Mouse (Mus musculus) thymus, adult 2 months (tissue): ENCODE results near the gene Dscam. TPM values are rescaled to one million over a fixed set of nuclear protein-coding genes. Genes with fewer than 3 reads are reported as not detected.

ENCODE experiments used
- DNase-seq: peaks from one replicate; pipeline ENCODE4 v3.0.0; 2021
- H3K27ac ChIP-seq: fragments of 200-500 bp; 2 replicates; pipeline ENCODE4 v1.5.1; 2012; ENCODE audit warnings: low read length, control low read depth; ENCODE audit not compliant: control insufficient read depth, insufficient read depth
- H3K27me3 ChIP-seq: fragments of 200-500 bp; 2 replicates; pipeline ENCODE4 v1.6.1; 2012; ENCODE audit warnings: mild to moderate bottlenecking, low read length, moderate library complexity, mixed read lengths; ENCODE audit not compliant: control insufficient read depth, insufficient read depth
- H3K36me3 ChIP-seq: fragments of 200-500 bp; 2 replicates; pipeline ENCODE4 v1.6.1; 2012; ENCODE audit warnings: mild to moderate bottlenecking, low read length, moderate library complexity; ENCODE audit not compliant: control insufficient read depth, insufficient read depth
- H3K4me1 ChIP-seq: fragments of 200-500 bp; replicated peaks from 2 replicates; pipeline ENCODE4 v1.6.1; 2012; ENCODE audit warnings: low read length; ENCODE audit not compliant: control insufficient read depth, insufficient read depth
- H3K4me3 ChIP-seq: fragments of 200-500 bp; 2 replicates; pipeline ENCODE4 v1.5.1; 2012; ENCODE audit warnings: mild to moderate bottlenecking, low read length, control low read depth, moderate library complexity; ENCODE audit not compliant: control insufficient read depth, insufficient read depth
- CTCF ChIP-seq: fragments of 200-500 bp; IDR thresholded peaks from 2 replicates; pipeline ENCODE4 v1.5.1; 2012; ENCODE audit warnings: mild to moderate bottlenecking, control low read depth, low read length, moderate library complexity, borderline replicate concordance; ENCODE audit not compliant: control insufficient read depth, poor library complexity, insufficient read depth; ENCODE audit errors: extremely low read depth
- POLR2A ChIP-seq: fragments of 200-500 bp; IDR thresholded peaks from 2 replicates; pipeline ENCODE4 v1.6.1; 2012; ENCODE audit warnings: mild to moderate bottlenecking, low read length, control low read depth, moderate library complexity; ENCODE audit not compliant: control insufficient read depth, poor library complexity, insufficient read depth; ENCODE audit errors: extremely low read depth
- WGBS: fragments of 180-500 bp; shearing (Covaris S2); methylation state at CpG from one replicate; pipeline ENCODE4 v1.1.7; 2018; 5-methylcytosine and 5-hydroxymethylcytosine counted together
- polyA plus RNA-seq: library from polyadenylated mRNA; depleted of rRNA; stranded (reverse); fragments of >200 nt; gene quantifications from 2 replicates; pipeline ENCODE4 v1.2.3, GENCODE M21; 2012; rRNA removed

Dscam gene
- 0.14 and 0.28 TPM in 2 replicates for polyA plus RNA-seq

DNA sequence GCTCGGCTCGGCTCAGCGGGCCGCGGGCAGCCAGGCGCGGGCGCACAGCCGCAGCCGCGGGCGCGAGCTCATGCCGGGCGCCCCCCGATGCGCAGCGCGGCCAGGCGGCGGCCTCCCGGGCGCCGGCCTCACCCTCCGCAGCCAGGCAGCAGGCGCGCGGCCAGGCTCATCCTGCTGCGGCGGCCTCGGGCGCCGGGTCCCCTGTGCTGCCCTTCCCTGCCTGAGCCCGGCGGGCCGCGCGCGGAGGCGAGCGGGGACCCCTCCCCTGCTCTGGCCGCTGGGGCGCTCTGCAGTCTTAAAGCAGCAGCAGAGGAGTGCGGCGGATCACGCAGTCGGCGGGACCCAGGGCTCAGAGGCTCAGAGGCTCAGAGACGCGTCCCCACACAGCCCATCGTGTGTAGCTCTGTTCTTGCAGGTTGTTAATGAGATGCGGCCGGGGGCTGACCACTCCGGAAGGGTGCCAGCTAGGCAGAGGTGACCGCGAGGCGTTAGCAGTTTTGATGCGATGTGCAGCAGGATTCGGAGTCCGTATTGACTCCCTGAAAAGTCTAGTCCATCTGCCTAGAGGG is at the start of gene Dscam:
Dscam (minus strand) TSS at position 240 of the 569 bp plus-strand sequence.
- no peak within 1 kb of the TSS for H3K27ac ChIP-seq
- H3K4me1 ChIP-seq, result no peaks in the 10 kb centered on the region
- DNase-seq, result no peak
- no peaks in the 10 kb centered on the region; the same call in 1 of the 2 replicates for H3K27me3 ChIP-seq
- WGBS, result 4% methylated on average over 60 of the region's 60 CpGs
- no peak within 1 kb of the TSS; the same call in 1 of the 2 replicates for H3K4me3 ChIP-seq
- no peak for TF ChIP-seq POLR2A
- TF ChIP-seq CTCF, result no peak
- H3K36me3 ChIP-seq, result no peaks in the 10 kb centered on the region

DNA sequence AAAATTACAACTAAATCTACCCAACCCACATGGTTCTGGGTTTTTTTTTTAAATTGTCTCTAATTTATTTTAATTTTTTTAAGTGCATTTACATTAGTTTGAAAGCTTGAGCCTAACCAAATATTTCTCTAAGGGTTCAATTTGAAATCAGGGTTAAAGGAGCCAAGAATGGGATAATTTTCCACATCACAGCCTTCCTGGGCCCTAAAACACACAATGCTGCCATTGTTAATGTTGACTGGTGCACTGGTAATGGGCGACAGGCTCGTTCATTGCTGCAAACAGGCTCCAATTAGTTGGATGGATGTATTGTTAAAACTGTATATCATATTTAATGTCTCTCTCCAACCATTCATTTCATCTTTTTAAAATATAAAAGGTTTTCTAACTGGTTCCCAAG is 48.8 kb upstream of the Dscam start:
- Histone ChIP-seq H3K27me3 (no peaks in the 10 kb centered on the region), H3K4me3 (no peak overlapping the region), H3K36me3 (no peaks in the 10 kb centered on the region), H3K27ac (no peak overlapping the region), H3K4me1 (no peaks in the 10 kb centered on the region)
- 96% methylated on average over 2 of the region's 2 CpGs for WGBS
- DNase-seq, result no peak
- TF ChIP-seq CTCF (no peak), POLR2A (no peak)

DNA sequence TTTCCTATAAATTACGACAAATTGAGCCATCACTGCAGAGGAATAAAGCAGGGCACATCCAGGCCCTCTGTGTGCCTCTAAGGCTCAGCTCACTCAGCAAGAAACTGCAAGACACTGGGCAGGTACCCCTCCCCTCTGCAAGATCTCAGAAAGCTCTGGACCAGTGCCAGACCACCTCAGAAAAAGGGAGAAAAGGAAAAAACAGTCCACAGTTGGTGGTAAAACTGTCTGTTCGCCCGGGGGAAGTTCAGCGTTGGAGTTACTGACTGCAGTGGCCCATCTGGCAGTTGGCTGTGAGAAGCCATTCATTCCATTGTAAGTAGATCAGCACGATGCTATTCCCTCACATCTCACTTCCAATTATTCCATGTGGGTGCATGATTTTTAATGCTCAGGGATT is 39.4 kb upstream of the Dscam start:
- 7% methylated on average over 5 of the region's 5 CpGs for WGBS
- TF ChIP-seq POLR2A (no peak), CTCF (no peak)
- DNase-seq, result no peak
- Histone ChIP-seq H3K36me3 (no peaks in the 10 kb centered on the region), H3K27ac (no peak overlapping the region), H3K27me3 (no peaks in the 10 kb centered on the region), H3K4me3 (no peak overlapping the region), H3K4me1 (no peaks in the 10 kb centered on the region)

DNA sequence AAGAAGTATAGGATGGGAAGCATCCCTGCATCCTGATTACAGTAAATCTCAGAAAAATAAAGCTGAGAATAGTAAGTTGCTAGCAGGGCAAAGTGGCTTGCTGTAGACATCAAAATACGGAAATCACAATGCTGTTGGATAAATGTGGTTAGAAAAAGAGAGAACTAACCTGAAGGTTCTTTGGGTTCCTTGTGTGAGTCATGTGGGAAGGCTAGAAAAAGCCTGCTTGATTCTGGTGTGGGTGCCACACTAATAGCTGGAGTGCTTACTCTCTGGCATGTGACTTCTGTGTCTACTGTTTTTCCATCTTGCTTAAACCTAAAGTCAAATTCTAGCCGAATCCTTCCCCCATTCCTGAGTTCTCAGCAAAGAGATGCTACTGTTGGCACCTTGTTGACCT is 37.7 kb upstream of the Dscam start:
- Histone ChIP-seq H3K27me3 (no peaks in the 10 kb centered on the region), H3K27ac (no peak overlapping the region), H3K4me3 (no peak overlapping the region), H3K36me3 (no peaks in the 10 kb centered on the region), H3K4me1 (no peaks in the 10 kb centered on the region)
- DNase-seq, result no peak
- WGBS, result 30% methylated on average over 2 of the region's 2 CpGs
- no peak for TF ChIP-seq CTCF
- no peak for TF ChIP-seq POLR2A

DNA sequence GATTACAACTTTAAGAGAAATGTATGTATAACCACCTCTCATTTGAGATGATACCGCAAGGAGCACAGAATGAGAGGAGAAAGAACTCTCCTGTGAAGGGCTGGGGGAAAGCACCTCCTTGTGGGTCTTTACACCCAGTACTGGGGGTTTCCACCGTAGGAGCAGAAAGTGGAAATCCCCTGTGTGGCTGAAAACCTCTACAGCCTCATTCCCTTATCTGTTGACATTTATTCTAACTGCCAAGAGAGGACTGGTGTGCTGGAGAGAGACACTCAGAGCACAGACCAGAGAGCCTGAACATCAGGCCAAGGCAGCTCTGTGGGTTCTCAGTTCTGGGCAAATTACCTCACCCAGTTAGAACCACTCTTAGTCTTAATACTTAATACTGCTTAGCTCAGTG is 33.5 kb upstream of the Dscam start:
- H3K27me3 ChIP-seq, result no peaks in the 10 kb centered on the region
- TF ChIP-seq CTCF (no peak), POLR2A (no peak)
- WGBS, result 46% methylated on average over 2 of the region's 2 CpGs
- no peaks in the 10 kb centered on the region for H3K4me1 ChIP-seq
- H3K4me3 ChIP-seq, result no peak overlapping the region
- no peak overlapping the region for H3K27ac ChIP-seq
- DNase-seq, result no peak
- H3K36me3 ChIP-seq, result no peaks in the 10 kb centered on the region

DNA sequence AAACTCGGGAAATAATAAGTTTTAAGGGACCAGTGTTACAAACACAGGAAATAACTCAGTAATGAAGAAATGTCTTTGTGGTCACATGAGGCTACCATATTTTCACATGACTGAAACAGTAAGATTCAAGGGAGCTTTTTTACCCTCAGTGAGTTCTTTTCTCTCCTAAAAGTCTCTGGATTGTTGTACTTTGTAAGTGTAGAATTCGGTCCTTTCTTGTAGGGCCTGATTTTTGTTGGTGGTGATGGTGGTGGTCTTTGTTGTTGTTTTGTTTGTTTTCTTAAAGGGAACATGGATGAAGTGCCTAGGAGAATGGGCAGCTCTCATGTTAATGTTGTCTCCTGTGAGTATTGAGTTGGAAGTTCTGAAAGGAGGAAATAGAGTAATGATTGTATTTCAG is 33.0 kb upstream of the Dscam start:
- H3K4me1 ChIP-seq, result no peaks in the 10 kb centered on the region
- no peak for TF ChIP-seq CTCF
- TF ChIP-seq POLR2A, result no peak
- WGBS, result 89% methylated on average over 2 of the region's 2 CpGs
- H3K4me3 ChIP-seq, result no peak overlapping the region
- DNase-seq, result no peak
- no peaks in the 10 kb centered on the region for H3K27me3 ChIP-seq
- H3K36me3 ChIP-seq, result no peaks in the 10 kb centered on the region
- H3K27ac ChIP-seq, result no peak overlapping the region

DNA sequence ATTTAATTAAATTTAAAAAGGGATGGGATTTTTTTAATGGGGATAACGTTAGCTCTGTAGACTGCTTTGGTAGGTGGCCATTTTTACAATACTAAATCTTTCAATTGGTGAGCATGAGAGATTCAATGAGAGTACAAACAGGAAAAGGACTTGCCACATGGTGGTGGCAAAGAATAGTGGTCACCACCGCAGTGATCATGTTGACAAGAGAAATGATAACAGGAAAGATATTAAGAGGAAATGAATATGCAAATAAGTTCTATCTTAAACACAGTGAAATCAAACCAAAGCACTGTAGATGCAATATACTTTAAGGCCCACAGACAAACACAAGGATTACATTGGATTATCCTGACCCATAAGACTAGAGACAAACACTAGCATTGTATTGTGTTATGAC is 24.1 kb upstream of the Dscam start:
- Histone ChIP-seq H3K27me3 (no peaks in the 10 kb centered on the region), H3K4me3 (no peak overlapping the region), H3K36me3 (no peaks in the 10 kb centered on the region), H3K4me1 (no peaks in the 10 kb centered on the region), H3K27ac (no peak overlapping the region)
- no peak for DNase-seq
- no peak for TF ChIP-seq CTCF
- no peak for TF ChIP-seq POLR2A
- WGBS, result 70% methylated on average over 2 of the region's 2 CpGs
